Mouse (Mus musculus) erythroblast, embryonic 14.5 days (primary cell): Measurements from ENCODE around the gene Fam98c. TPM values are rescaled to one million over a fixed set of nuclear protein-coding genes. Genes with fewer than 3 reads are reported as not detected.
A peak's percentile ranks its signal among the peaks of the same experiment; 100 is the strongest.
"Not testable (repeated sequence)": the region's sequence is repeated elsewhere in the genome, so short reads cannot be mapped to it uniquely, and the experiment has no call there.

Source experiments
- H3K27me3 ChIP-seq: 2 replicates; pipeline ENCODE4 v1.6.1; 2012; ENCODE audit warnings: inconsistent platforms; ENCODE audit not compliant: control insufficient read depth
- H3K36me3 ChIP-seq: 2 replicates; pipeline ENCODE4 v1.6.1; 2012; ENCODE audit warnings: mild to moderate bottlenecking, inconsistent platforms; ENCODE audit not compliant: control insufficient read depth
- H3K4me1 ChIP-seq: 2 replicates; pipeline ENCODE4 v1.6.1; 2012; ENCODE audit warnings: inconsistent platforms; ENCODE audit not compliant: control insufficient read depth
- H3K4me3 ChIP-seq: replicated peaks from 2 replicates; pipeline ENCODE3; 2012; ENCODE audit warnings: moderate library complexity, mild to moderate bottlenecking, inconsistent platforms
- H3K9me3 ChIP-seq: 2 replicates; pipeline ENCODE4 v1.6.1; 2012; ENCODE audit warnings: low read length, inconsistent platforms, mixed read lengths; ENCODE audit not compliant: control insufficient read depth
- GATA1 ChIP-seq: IDR thresholded peaks from 2 replicates; pipeline ENCODE4 v1.6.1; 2012; ENCODE audit warnings: low read length, inconsistent platforms, mixed read lengths
- TAL1 ChIP-seq: IDR thresholded peaks from 3 replicates; pipeline ENCODE4 v1.6.1; 2012; ENCODE audit warnings: low read length, inconsistent platforms, mixed read lengths
- polyA plus RNA-seq: library from polyadenylated mRNA; stranded (reverse); fragments of >175 nt; gene quantifications from 2 replicates; pipeline ENCODE4 v1.2.3, GENCODE M21; 2012

Fam98c gene
- 1.1 TPM in 2 replicates for polyA plus RNA-seq

DNA sequence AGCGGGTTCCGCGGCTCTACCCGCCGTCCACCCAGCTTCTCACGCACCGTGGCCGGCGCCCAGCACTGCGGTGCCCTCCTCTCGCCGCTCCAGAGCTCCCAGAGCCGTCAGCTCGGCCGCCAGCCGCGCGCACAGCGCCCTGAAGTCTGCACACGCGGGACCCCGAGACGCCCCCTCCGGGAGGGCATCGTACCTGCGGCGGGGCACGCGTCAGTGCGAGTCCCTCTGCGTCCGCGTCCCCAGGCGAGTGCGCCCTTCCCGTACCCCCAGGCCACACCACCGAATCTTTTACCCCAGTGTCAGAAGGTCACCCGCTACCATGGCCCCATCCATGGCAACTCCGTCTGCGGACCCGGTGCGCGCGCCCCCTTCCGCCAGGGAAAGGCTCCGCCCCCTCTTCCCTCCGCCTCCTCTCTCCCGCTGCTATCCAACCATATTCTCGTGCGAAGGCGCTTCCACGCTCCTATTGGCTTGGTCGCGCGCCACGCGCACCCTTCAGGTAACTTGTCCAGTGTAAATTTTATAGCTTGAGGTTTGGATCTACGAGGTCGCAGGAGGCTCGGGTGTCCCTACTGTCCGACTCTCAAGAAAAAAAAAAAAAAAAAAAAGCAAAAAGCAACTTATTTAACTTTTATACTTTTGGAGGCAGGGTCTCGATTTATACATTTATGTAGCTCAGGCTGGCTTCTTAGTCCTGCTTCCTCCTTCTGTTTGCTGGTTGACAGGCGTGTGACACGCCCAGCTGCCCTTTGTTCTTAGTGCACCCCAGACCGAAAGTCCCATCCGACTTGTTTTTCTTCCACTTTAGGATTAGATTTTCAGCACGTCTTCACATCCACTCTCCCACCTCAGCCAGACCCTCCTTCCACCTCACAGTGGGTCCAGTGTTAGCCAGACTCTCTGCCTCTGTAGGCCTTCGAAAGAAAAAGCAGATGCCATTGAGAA lies at the start of gene Fam98c:
Fam98c (minus strand) TSS at position 397 of the 945 bp plus-strand sequence.
- Histone ChIP-seq H3K36me3 (peaks cover 3% of the 10 kb centered on the region; the same call in 1 of the 2 replicates), H3K27me3 (peaks cover 19% of the 10 kb centered on the region), H3K9me3 (peaks cover 6% of the 10 kb centered on the region), H3K4me3 (peak within 1 kb of the TSS; percentile 75), H3K4me1 (peaks cover 18% of the 10 kb centered on the region)
- TF ChIP-seq GATA1 (no peak), TAL1 (no peak)

DNA sequence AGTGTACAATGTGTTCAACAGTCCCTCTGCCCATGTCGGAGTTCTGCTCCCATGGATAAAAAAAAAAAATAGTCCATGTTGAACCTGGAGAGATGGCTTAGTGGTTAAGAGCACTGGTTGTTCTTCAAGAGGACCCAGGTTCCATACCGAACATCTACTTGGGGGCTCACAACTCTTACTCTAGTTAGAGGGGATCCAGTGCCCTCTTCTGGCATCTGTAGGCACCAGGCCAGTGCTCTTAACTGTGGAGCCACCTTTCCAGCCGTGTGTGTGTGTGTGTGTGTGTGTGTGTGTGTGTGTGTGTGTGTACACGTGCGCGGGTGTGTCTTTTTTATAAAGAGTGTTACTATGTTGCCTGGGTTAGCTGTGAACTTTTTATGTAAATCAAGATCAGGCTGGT lies 46.5 kb upstream of the Fam98c start:
- Histone ChIP-seq H3K4me3 (no peak overlapping the region), H3K27me3 (no peaks in the 10 kb centered on the region), H3K36me3 (no peaks in the 10 kb centered on the region), H3K4me1 (no peaks in the 10 kb centered on the region), H3K9me3 (no peaks in the 10 kb centered on the region)
- no peak for TF ChIP-seq TAL1
- no peak for TF ChIP-seq GATA1

- not testable (repeated sequence) for H3K27me3 ChIP-seq, H3K9me3 ChIP-seq, H3K4me1 ChIP-seq, H3K4me3 ChIP-seq, H3K36me3 ChIP-seq
Measured at GRCm38 (mm10) chr7:29194230-29194629, 38.2 kb upstream of the Fam98c start.

GRCm38 (mm10) chr7:29181323-29181722 lies 25.3 kb upstream of the Fam98c start:
- not testable (repeated sequence) for H3K27me3 ChIP-seq, H3K9me3 ChIP-seq, H3K4me3 ChIP-seq
- Histone ChIP-seq H3K4me1 (peaks cover 25% of the 10 kb centered on the region), H3K36me3 (peaks cover 24% of the 10 kb centered on the region)

- Histone ChIP-seq H3K27me3 (no peaks in the 10 kb centered on the region), H3K9me3 (no peaks in the 10 kb centered on the region), H3K4me3 (peak overlapping the region; percentile 82), H3K4me1 (peaks cover 25% of the 10 kb centered on the region), H3K36me3 (peaks cover 28% of the 10 kb centered on the region)
- TF ChIP-seq GATA1 (no peak), TAL1 (no peak)
Measured at GRCm38 (mm10) chr7:29180854-29181236, 24.8 kb upstream of the Fam98c start.

- peaks cover 25% of the 10 kb centered on the region for H3K4me1 ChIP-seq
Measured at GRCm38 (mm10) chr7:29180077-29180853, 24.2 kb upstream of the Fam98c start, which contains the start of gene Psmd8. TSS of gene Psmd8 (minus strand) at chr7:29180701.

GRCm38 (mm10) chr7:29179323-29179722 lies 23.3 kb upstream of the Fam98c start:
- Histone ChIP-seq H3K4me3 (peak overlapping the region; percentile 82), H3K27me3 (no peaks in the 10 kb centered on the region), H3K36me3 (peaks cover 44% of the 10 kb centered on the region), H3K4me1 (peaks cover 25% of the 10 kb centered on the region), H3K9me3 (no peaks in the 10 kb centered on the region)
- TF ChIP-seq GATA1, result no peak
- no peak for TF ChIP-seq TAL1

More at GRCm38 (mm10) chr7:29180077-29180853, 24.2 kb upstream of the Fam98c start, which contains the start of gene Psmd8:
- Histone ChIP-seq H3K4me3 (peak within 1 kb of the TSS; percentile 82), H3K27me3 (no peaks in the 10 kb centered on the region), H3K9me3 (no peaks in the 10 kb centered on the region), H3K36me3 (peaks cover 34% of the 10 kb centered on the region)
- no peak for TF ChIP-seq TAL1

GRCm38 (mm10) chr7:29178106-29178505 lies 22.1 kb upstream of the Fam98c start:
- TF ChIP-seq TAL1 (no peak), GATA1 (no peak)
- Histone ChIP-seq H3K9me3 (no peaks in the 10 kb centered on the region), H3K27me3 (peaks cover 8% of the 10 kb centered on the region), H3K36me3 (peaks cover 56% of the 10 kb centered on the region), H3K4me3 (peak overlapping the region; percentile 82), H3K4me1 (peaks cover 25% of the 10 kb centered on the region)

DNA sequence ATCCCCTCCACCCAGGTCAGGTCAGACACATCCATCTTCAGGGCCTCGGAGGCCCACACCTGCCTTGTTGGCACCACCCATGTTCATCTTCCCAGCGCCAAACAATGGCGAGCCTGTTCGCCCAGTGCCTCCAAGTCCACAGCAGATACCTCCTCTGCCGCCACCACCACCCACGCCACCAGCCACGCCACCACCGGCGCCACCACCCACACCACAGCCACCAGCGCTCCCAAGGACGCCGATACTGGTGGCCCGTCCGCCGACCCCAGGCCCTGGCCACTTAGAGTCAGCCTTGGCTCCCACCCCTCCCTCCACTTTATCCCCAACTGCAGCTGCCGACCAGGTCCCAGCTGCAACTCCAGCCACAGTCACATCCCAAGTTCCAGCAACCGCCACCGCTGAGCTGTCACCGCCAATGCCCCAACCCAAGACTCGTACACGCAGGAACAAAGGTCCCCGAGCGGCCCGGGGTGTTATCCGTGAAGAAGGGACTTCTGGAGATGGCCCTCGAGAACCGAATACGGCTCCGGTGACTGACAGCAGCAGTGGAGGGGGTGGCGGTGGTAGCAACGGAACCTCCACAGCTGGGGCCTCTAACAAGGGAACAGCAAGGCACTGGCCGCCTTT lies 16.5 kb upstream of the Fam98c start:
- Histone ChIP-seq H3K36me3 (peaks cover 54% of the 10 kb centered on the region), H3K4me1 (peaks cover 36% of the 10 kb centered on the region), H3K27me3 (peaks cover 64% of the 10 kb centered on the region), H3K4me3 (no peak overlapping the region), H3K9me3 (peaks cover 8% of the 10 kb centered on the region; the same call in 1 of the 2 replicates)
- TF ChIP-seq GATA1 (no peak), TAL1 (no peak)
